Mouse (Mus musculus) ovary, postnatal 10 days (tissue): ENCODE data around the gene Tbrg1.

ENCODE experiments used
- DNase-seq: peaks from one replicate; pipeline ENCODE4 v3.0.0; 2022; ENCODE audit warnings: low spot score

The Tbrg1 gene

DNA sequence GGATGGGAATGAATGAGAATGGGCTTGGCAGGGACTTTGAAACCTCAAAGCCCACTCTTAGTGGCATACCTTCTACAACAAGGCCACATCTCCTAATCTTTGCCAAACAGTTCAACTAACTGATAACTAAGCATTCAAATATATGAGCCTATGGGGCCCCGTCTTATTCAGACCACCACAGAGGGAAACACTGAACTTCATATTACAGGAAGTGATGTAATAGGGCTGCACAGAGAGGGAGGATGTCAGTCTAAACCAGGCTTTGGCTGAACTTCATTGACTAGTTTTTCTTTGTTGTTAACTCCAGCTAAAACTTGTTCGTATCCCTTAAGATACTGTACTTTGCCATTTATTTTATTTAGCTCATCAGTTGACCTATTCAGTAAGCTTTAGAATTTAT is 27.2 kb downstream of the Tbrg1 start:
- DNase-seq = no peak

DNA sequence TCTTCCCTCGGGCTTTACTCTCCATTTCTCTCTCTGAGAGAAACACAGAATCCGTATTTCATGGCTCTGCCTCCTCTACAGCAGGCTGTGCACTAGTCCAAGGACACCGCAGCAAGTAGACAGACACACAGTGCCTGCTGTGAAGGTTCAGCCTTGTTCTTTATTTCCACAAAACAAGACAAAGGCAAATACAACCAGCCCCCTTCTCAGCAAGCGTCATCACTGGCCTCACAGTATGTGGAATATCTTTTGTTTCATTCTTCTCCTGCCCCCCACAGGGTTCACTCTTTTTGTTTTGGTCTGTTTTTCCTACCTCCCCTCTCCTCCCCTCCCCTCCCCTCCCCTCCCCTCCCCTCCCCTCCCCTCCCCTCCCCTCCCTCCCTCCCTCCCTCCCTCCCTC is 28.5 kb downstream of the Tbrg1 start:
- DNase-seq = no peak

- DNase-seq = no peak
These were observed 29.8 kb downstream of the Tbrg1 start for GRCm38 (mm10) chr9:37627263-37627662.

GRCm38 (mm10) chr9:37626103-37626567 is 31.0 kb downstream of the Tbrg1 start:
- no peak for DNase-seq

GRCm38 (mm10) chr9:37625641-37626040 is 31.5 kb downstream of the Tbrg1 start:
- no peak for DNase-seq

GRCm38 (mm10) chr9:37625129-37625528 is 32.0 kb downstream of the Tbrg1 start:
- DNase-seq = no peak

DNA sequence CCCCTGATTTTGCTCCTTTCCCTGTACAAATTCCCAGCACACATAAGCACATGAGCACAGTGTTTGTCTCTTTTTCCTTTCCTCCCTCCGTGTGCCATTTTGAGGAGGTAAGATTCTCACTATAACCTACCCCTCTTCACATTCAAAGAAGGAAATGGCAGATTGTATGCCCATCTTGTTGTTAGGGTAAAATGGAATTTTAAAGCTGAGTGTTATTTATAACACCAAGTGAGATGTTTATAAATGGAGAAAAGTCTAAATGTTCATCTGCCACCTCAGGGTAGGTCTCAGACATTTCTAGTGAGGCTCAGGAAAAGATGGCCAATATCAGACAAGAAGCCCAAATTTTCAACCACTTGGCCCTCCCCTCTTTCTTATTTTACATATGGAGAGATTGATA is 32.6 kb downstream of the Tbrg1 start:
- DNase-seq = no peak

DNA sequence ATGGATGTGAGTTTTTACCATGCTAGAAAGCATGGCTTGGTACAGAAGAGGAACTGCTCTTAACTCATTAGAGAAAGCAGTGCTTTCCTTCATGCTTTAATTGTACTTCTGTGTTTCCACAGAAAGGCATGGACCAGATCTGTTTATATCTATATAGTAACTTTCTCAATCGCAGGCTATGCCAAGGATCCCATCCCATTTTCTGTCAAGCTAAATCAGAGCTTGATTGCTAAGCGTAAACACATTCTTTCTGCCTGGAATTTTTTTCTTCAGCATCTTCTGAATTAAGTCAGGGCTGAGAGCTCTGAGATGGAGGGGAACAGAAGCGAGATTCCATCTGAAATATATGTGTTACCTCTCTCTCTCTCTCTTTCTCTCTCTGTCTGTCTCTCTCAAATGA is 33.1 kb downstream of the Tbrg1 start:
- DNase-seq = no peak

DNA sequence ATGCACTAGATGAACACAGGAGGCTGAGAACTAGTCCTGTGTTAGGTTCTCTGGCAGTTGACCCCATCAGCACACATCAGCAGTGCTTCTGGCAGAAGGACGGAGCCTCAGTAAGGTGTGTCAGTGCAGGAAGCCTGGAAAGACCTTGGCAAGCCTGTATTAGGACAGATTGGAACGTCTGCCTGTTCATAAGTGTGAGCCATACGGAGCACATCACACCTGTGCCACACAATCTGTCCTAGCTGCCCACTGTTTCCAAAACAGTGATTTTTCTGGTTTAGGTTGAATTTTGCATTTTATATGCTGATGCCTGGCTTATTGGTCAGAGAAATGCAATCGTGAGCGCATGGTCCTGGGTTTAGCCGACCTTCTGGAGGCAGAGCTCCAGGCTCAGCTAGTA is 35.8 kb downstream of the Tbrg1 start:
- DNase-seq = no peak

GRCm38 (mm10) chr9:37616770-37617169 is 40.3 kb downstream of the Tbrg1 start:
- DNase-seq = no peak

- no peak for DNase-seq
These were observed 41.9 kb downstream of the Tbrg1 start for GRCm38 (mm10) chr9:37615220-37615619.

- DNase-seq = no peak
These were observed 42.8 kb downstream of the Tbrg1 start for GRCm38 (mm10) chr9:37614316-37614715.

- DNase-seq = no peak
These were observed 43.2 kb downstream of the Tbrg1 start for GRCm38 (mm10) chr9:37613911-37614280.

GRCm38 (mm10) chr9:37613182-37613910 is 43.8 kb downstream of the Tbrg1 start, which contains the start of gene Spa17:
Gene Spa17, minus strand, starts transcription at chr9:37613722.
- DNase-seq = peak; percentile 75

- no peak for DNase-seq
These were observed 47.6 kb downstream of the Tbrg1 start for GRCm38 (mm10) chr9:37609558-37609957.

DNA sequence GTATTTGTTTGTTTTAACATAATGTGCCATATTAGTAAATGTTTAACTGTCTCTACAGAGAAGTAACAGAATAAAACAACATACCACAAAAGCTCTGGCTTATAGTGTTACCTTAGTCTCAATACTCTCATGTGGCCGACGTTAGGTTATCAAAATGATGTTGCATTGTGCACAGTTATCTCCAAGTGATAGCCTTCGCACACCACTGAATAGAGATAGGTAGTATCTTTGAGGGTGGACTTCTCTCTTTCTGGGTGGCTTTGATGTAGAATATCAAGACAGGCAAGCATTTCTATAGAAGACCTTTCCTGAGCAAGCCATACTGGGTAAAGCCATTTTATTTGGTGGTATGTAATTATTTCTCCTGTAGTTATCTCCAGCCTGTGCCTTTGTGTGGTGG is 52.0 kb downstream of the Tbrg1 start:
- no peak for DNase-seq

GRCm38 (mm10) chr9:37600538-37601205 is 56.4 kb downstream of the Tbrg1 start:
- no peak for DNase-seq
